Mouse (Mus musculus) embryonic facial prominence, embryonic 10.5 days (tissue): Measurements from ENCODE around the gene Sphk2. TPM values are rescaled to one million over a fixed set of nuclear protein-coding genes. Genes with fewer than 3 reads are reported as not detected.

Experiments used
- polyA plus RNA-seq: library from polyadenylated mRNA; unstranded; fragments of >200 nt; fragmentation: Nextera tagmentation; extraction: Ambion mirVana; gene quantifications from 2 replicates; pipeline ENCODE4 v1.2.1, GENCODE M21; 2016

Gene Sphk2
- polyA plus RNA-seq, 1 experiment from 2014 or later: 42.1 TPM

Other genes starting within 250 kb of the Sphk2 start
- gene Tulp2, start 236.1 kb downstream of the Sphk2 start, polyA plus RNA-seq: 0.93 and 1.4 TPM in 2 replicates
- not detected in 2 replicates for gene Gm45808, start 231.2 kb downstream of the Sphk2 start, polyA plus RNA-seq
- gene Dhdh, start 229.2 kb downstream of the Sphk2 start, polyA plus RNA-seq: 5.7 and 7.4 TPM in 2 replicates
- gene Nucb1, start 207.6 kb downstream of the Sphk2 start, polyA plus RNA-seq: 115 and 123 TPM in 2 replicates
- 18.6 and 21.6 TPM in 2 replicates for gene Ppp1r15a, start 191.7 kb downstream of the Sphk2 start, polyA plus RNA-seq
- 1.9 and 2.3 TPM in 2 replicates for gene Plekha4, start 191.7 kb downstream of the Sphk2 start, polyA plus RNA-seq
- gene Hsd17b14, start 163.1 kb downstream of the Sphk2 start, polyA plus RNA-seq: 0.87 and 0.92 TPM in 2 replicates
- gene Bcat2, start 147.8 kb downstream of the Sphk2 start, polyA plus RNA-seq: 51.1 and 51.9 TPM in 2 replicates
- not detected in 2 replicates for gene Fgf21, start 102.5 kb downstream of the Sphk2 start, polyA plus RNA-seq
- 0.07 and 0.44 TPM in 2 replicates for gene Fut1, start 100.7 kb downstream of the Sphk2 start, polyA plus RNA-seq
- 0.07 and 0.10 TPM in 2 replicates for gene Izumo1, start 96.2 kb downstream of the Sphk2 start, polyA plus RNA-seq
- 6.5 and 6.8 TPM in 2 replicates for gene Rasip1, start 90.5 kb downstream of the Sphk2 start, polyA plus RNA-seq
- 1.3 and 3.1 TPM in 2 replicates for gene Mamstr, start 78.0 kb downstream of the Sphk2 start, polyA plus RNA-seq
- gene Fut2, start 51.6 kb downstream of the Sphk2 start, polyA plus RNA-seq: 0.07 and 0.16 TPM in 2 replicates
- 0.28 and 0.42 TPM in 2 replicates for gene Ntn5, start 34.0 kb downstream of the Sphk2 start, polyA plus RNA-seq
- 0.55 and 0.64 TPM in 2 replicates for gene Sec1, start 23.6 kb downstream of the Sphk2 start, polyA plus RNA-seq
- gene Car11, start 18.2 kb downstream of the Sphk2 start, polyA plus RNA-seq: 8.5 and 9.1 TPM in 2 replicates
- 3.6 and 4.3 TPM in 2 replicates for gene Dbp, start 12.9 kb downstream of the Sphk2 start, polyA plus RNA-seq
- 1,168 and 1,206 TPM in 2 replicates for gene Rpl18, start 2.5 kb downstream of the Sphk2 start, polyA plus RNA-seq
- 1.8 and 2.2 TPM in 2 replicates for gene Fam83e, start 3.2 kb upstream of the Sphk2 start, polyA plus RNA-seq
- gene Spaca4, start 7.8 kb upstream of the Sphk2 start, polyA plus RNA-seq: 0.22 TPM in 1 of 2 replicates, not detected in the other
- 2.1 and 3.0 TPM in 2 replicates for gene Lmtk3, start 65.7 kb upstream of the Sphk2 start, polyA plus RNA-seq
- 1.6 and 1.7 TPM in 2 replicates for gene Sult2b1, start 66.7 kb upstream of the Sphk2 start, polyA plus RNA-seq
- gene Cyth2, start 96.6 kb upstream of the Sphk2 start, polyA plus RNA-seq: 157 and 161 TPM in 2 replicates
- gene Kcnj14, start 106.8 kb upstream of the Sphk2 start, polyA plus RNA-seq: 0.88 and 1.5 TPM in 2 replicates
- 127 and 132 TPM in 2 replicates for gene Grwd1, start 112.9 kb upstream of the Sphk2 start, polyA plus RNA-seq
- 30.4 and 36.6 TPM in 2 replicates for gene Kdelr1, start 154.8 kb upstream of the Sphk2 start, polyA plus RNA-seq
- 0.09 and 0.20 TPM in 2 replicates for gene Grin2d, start 160.4 kb upstream of the Sphk2 start, polyA plus RNA-seq
- gene Syngr4, start 178.7 kb upstream of the Sphk2 start, polyA plus RNA-seq: 1.2 and 1.3 TPM in 2 replicates
- 4.5 and 5.5 TPM in 2 replicates for gene Tmem143, start 178.9 kb upstream of the Sphk2 start, polyA plus RNA-seq
- 9.9 and 15.6 TPM in 2 replicates for gene Emp3, start 203.4 kb upstream of the Sphk2 start, polyA plus RNA-seq
- gene Ccdc114, start 206.1 kb upstream of the Sphk2 start, polyA plus RNA-seq: 4.6 and 6.8 TPM in 2 replicates